8 mouse cellular contexts compared by ENCODE assay signal in genomic region chr10:115384221-115385017, GRCm38 (mm10). TPM values are rescaled to one million over a fixed set of nuclear protein-coding genes. Genes with fewer than 3 reads are reported as not detected.
DNase-seq lines count a peak whose midpoint lies in the region; ATAC-seq lines count a peak whose summit lies in the region.

Gene Thap2 (minus strand): TSS chr10:115384443.
Gene Zfc3h1 (plus strand): TSS chr10:115384959.

- H3K4me2 ChIP-seq in hindbrain, embryonic 16.5 days (ENCODE audit: low read length), result peak within 1 kb of the TSS; percentile 81

- peak within 1 kb of the TSS; percentile 97 for H3K4me3 ChIP-seq in hindbrain, embryonic 16.5 days (ENCODE audit: low read length)
- peak within 1 kb of the TSS; percentile 86 for H3K4me3 ChIP-seq in macrophage (ENCODE audit: inconsistent target)

- H3K4me1 ChIP-seq in hindbrain, embryonic 16.5 days (ENCODE audit: control insufficient read depth, insufficient read depth, low read depth, low read length), result peaks cover 32% of the 10 kb centered on the region

- H3K79me2 ChIP-seq in macrophage (ENCODE audit: inconsistent target), result peaks cover 84% of the 10 kb centered on the region

- under 1% methylated on average over 65 of the region's 65 CpGs for WGBS in hindbrain, embryonic 16.5 days
- 1% methylated on average over 62 of the region's 65 CpGs for WGBS in macrophage (ENCODE audit: missing documents)

- H3K36me3 ChIP-seq in hindbrain, embryonic 16.5 days (ENCODE audit: control insufficient read depth, insufficient read depth, low read length), result no peaks in the 10 kb centered on the region
- H3K36me3 ChIP-seq in macrophage (ENCODE audit: inconsistent target), result no peaks in the 10 kb centered on the region; the same call in 1 of the 2 replicates

- H3K9me3 ChIP-seq in hindbrain, embryonic 16.5 days (ENCODE audit: control insufficient read depth, low read length), result no peaks in the 10 kb centered on the region

- ATAC-seq in hindbrain, embryonic 16.5 days, result peak; percentile 99

- peak within 1 kb of the TSS; percentile 95 for H3K9ac ChIP-seq in hindbrain, embryonic 16.5 days (ENCODE audit: low read depth, low read length)

- DNase-seq in WW6 (ENCODE audit: low read depth, low spot score), result peak; percentile 97
- DNase-seq in cerebellum, postnatal 4 days (ENCODE audit: low spot score in 2 of 2), result peak; percentile 96 to 97
- peak; percentile 98 for DNase-seq in gastrocnemius, adult 18-20 months (ENCODE audit: low spot score)
- DNase-seq in left cerebral cortex, adult 18-20 months (ENCODE audit: low spot score in 2 of 2), result peak; percentile 99
- peak; percentile 99 for DNase-seq in right cerebral cortex, adult 18-20 months
- DNase-seq in urinary bladder, postnatal 10 days (ENCODE audit: low spot score), result peak; percentile 91

- no peaks in the 10 kb centered on the region for H3K27me3 ChIP-seq in hindbrain, embryonic 16.5 days (replicated peaks; ENCODE audit: control insufficient read depth, insufficient read depth, low read length)

- H3K27ac ChIP-seq in hindbrain, embryonic 16.5 days (ENCODE audit: low read depth, low read length), result peak within 1 kb of the TSS; percentile 98
- peak within 1 kb of the TSS; percentile 84 for H3K27ac ChIP-seq in macrophage

RNA-seq across cellular contexts. Expression of gene Thap2, which starts in this region (rescaled TPM):
- 1 to 10 TPM; 7.0 to 8.8 TPM for total RNA-seq in gastrocnemius, adult 18-20 months (2021)
- polyA plus RNA-seq in hindbrain, embryonic 16.5 days (2015; fragmentation: Nextera tagmentation; extraction: Ambion mirVana), result 19.9 and 20.0 TPM in 2 replicates
- 10 to 100 TPM; 16.4 TPM for total RNA-seq in left cerebral cortex, adult 18-20 months (2021)
- 10 to 100 TPM in 11 of 26 experiments, 1 to 10 TPM in 15; 4.6 to 27.3 (median 9.7) TPM for total RNA-seq in macrophage (2018; cell fraction: chromatin; rRNA removed)
- 1 to 10 TPM; 1.0 to 8.6 (median 5.1) TPM for total RNA-seq in macrophage (2018; cell fraction: cytosol; rRNA removed)
- total RNA-seq in macrophage (2018; cell fraction: nucleus; rRNA removed), result 10 to 100 TPM in 16 of 26 experiments, 1 to 10 TPM in 10; 5.0 to 28.3 (median 11.4) TPM
- polyA plus RNA-seq in macrophage (2018), result 4.7 to 6.2 TPM (median 5.7 TPM) in 3 replicates

RNA-seq across cellular contexts. Expression of gene Zfc3h1, which starts in this region (rescaled TPM):
- total RNA-seq in gastrocnemius, adult 18-20 months (2021), result 1 to 10 TPM; 8.0 to 9.3 TPM
- 12.5 and 13.2 TPM in 2 replicates for polyA plus RNA-seq in hindbrain, embryonic 16.5 days (2015; fragmentation: Nextera tagmentation; extraction: Ambion mirVana)
- 10 to 100 TPM; 46.6 to 46.9 TPM for total RNA-seq in left cerebral cortex, adult 18-20 months (2021)
- total RNA-seq in macrophage (2018; cell fraction: chromatin; rRNA removed), result 100 to 1,000 TPM; 229 to 629 (median 415) TPM
- total RNA-seq in macrophage (2018; cell fraction: cytosol; rRNA removed), result 10 to 100 TPM in 25 of 26 experiments, 1 to 10 TPM in 1; 7.8 to 38.4 (median 19.3) TPM
- total RNA-seq in macrophage (2018; cell fraction: nucleus; rRNA removed), result 100 to 1,000 TPM in 24 of 26 experiments, 10 to 100 TPM in 2; 73.2 to 385 (median 188) TPM
- 23.1 to 49.1 TPM (median 28.9 TPM) in 3 replicates for polyA plus RNA-seq in macrophage (2018)

Comparison
In these comparisons a context has a peak if more than half of its experiments do, and no peak if none do; other contexts are left out.
1. Peak in every context shown above with its lines: DNase-seq, ATAC-seq, H3K4me3 ChIP-seq and H3K27ac ChIP-seq.
2. RNA of gene Zfc3h1 (total RNA-seq): 46.6 to 46.9 TPM in left cerebral cortex, adult 18-20 months; 8.0 to 9.3 TPM in gastrocnemius, adult 18-20 months; every median in the first group is over 4 times any median in the second.